Mouse (Mus musculus) heart, postnatal 0 days (tissue): Measurements from ENCODE around the gene Agbl1. TPM values are rescaled to one million over a fixed set of nuclear protein-coding genes. Genes with fewer than 3 reads are reported as not detected.

ENCODE experiments used
- ATAC-seq: fragments of 200-750 bp; cut with Nextera tagmentation; 2 replicates; pipeline ENCODE4 v1.8.0; 2017; ENCODE audit warnings: low read depth, moderate number of reproducible peaks, moderate library complexity; ENCODE audit not compliant: insufficient read depth
- DNase-seq: peaks from one replicate; pipeline ENCODE4 v3.0.0-alpha.2; 2016; ENCODE audit warnings: low spot score
- H3K27ac ChIP-seq: fragments of 300-500 bp; sonication (generic); 2 replicates; pipeline ENCODE4 v1.5.1; 2014; ENCODE audit warnings: low read depth, mild to moderate bottlenecking
- H3K27me3 ChIP-seq: fragments of 300-500 bp; sonication (generic); 2 replicates; pipeline ENCODE4 v1.6.1; 2014; ENCODE audit warnings: low read length, mixed read lengths; ENCODE audit not compliant: control insufficient read depth, insufficient read depth
- H3K36me3 ChIP-seq: fragments of 300-500 bp; sonication (generic); replicated peaks from 2 replicates; pipeline ENCODE4 v1.6.1; 2014; ENCODE audit warnings: low read length, mixed read lengths; ENCODE audit not compliant: control insufficient read depth, insufficient read depth
- H3K4me1 ChIP-seq: fragments of 300-500 bp; sonication (generic); 2 replicates; pipeline ENCODE4 v1.6.1; 2014; ENCODE audit warnings: antibody characterized with exemption; ENCODE audit not compliant: control insufficient read depth, insufficient read depth
- H3K4me2 ChIP-seq: fragments of 300-500 bp; sonication (generic); 2 replicates; pipeline ENCODE4 v1.6.1; 2014; ENCODE audit warnings: low read depth, mild to moderate bottlenecking, low read length, moderate library complexity
- H3K4me3 ChIP-seq: fragments of 300-500 bp; sonication (generic); 2 replicates; pipeline ENCODE4 v1.5.1; 2014; ENCODE audit warnings: low read depth, low read length
- H3K9ac ChIP-seq: fragments of 300-500 bp; sonication (generic); replicated peaks from 2 replicates; pipeline ENCODE4 v1.6.1; 2014; ENCODE audit warnings: low read depth, low read length, mixed read lengths
- H3K9me3 ChIP-seq: fragments of 300-500 bp; sonication (generic); replicated peaks from 2 replicates; pipeline ENCODE4 v1.6.1; 2016; ENCODE audit warnings: low read length; ENCODE audit not compliant: control insufficient read depth
- CTCF ChIP-seq: IDR thresholded peaks from 2 replicates; pipeline ENCODE4 v1.5.1; 2016; ENCODE audit warnings: antibody characterized with exemption, control low read depth, low read depth
- EP300 ChIP-seq: IDR thresholded peaks from 2 replicates; pipeline ENCODE4 v1.6.1; 2016; ENCODE audit warnings: antibody characterized with exemption, low read depth
- WGBS: fragments of 180-500 bp; shearing (Covaris S2); extraction: QIAGEN DNeasy Blood & Tissue Kit; methylation state at CpG from one replicate; pipeline ENCODE4 v1.1.7; 2014; 5-methylcytosine and 5-hydroxymethylcytosine counted together
- polyA plus RNA-seq: library from polyadenylated mRNA; unstranded; fragments of >200 nt; fragmentation: Nextera tagmentation; extraction: Ambion mirVana; gene quantifications from 2 replicates; pipeline ENCODE4 v1.2.1, GENCODE M21; 2015
- total RNA-seq: library from RNA; depleted of rRNA; stranded (reverse); fragments of >200 nt; gene quantifications from 2 replicates; pipeline ENCODE4 v1.2.3, GENCODE M21; 2014; ENCODE audit warnings: low replicate concordance; rRNA removed

Agbl1 gene
- total RNA-seq: 0.66 TPM in 1 of 2 replicates, not detected in the other
- polyA plus RNA-seq: not detected in 2 replicates

GRCm38 (mm10) chr7:76229311-76229937 lies at the start of gene Agbl1:
Agbl1 (plus strand) TSS chr7:76229887.
- H3K9ac ChIP-seq: no peak within 1 kb of the TSS
- TF ChIP-seq EP300 (no peak), CTCF (no peak)
- no peak for DNase-seq
- 47% methylated on average over 7 of the region's 7 CpGs for WGBS
- no peak within 1 kb of the TSS for H3K4me3 ChIP-seq
- H3K27me3 ChIP-seq: no peaks in the 10 kb centered on the region
- no peaks in the 10 kb centered on the region for H3K4me1 ChIP-seq
- H3K9me3 ChIP-seq: no peaks in the 10 kb centered on the region
- H3K27ac ChIP-seq: no peak within 1 kb of the TSS
- ATAC-seq: no peak
- H3K4me2 ChIP-seq: no peak within 1 kb of the TSS
- no peaks in the 10 kb centered on the region for H3K36me3 ChIP-seq

- 56% methylated on average over 7 of the region's 7 CpGs for WGBS
- Histone ChIP-seq H3K4me1 (no peaks in the 10 kb centered on the region), H3K36me3 (no peaks in the 10 kb centered on the region), H3K4me2 (no peak overlapping the region), H3K4me3 (no peak overlapping the region), H3K27me3 (no peaks in the 10 kb centered on the region), H3K9ac (no peak overlapping the region), H3K27ac (no peak overlapping the region), H3K9me3 (no peaks in the 10 kb centered on the region)
- no peak for TF ChIP-seq CTCF
- no peak for TF ChIP-seq EP300
- DNase-seq: no peak
- no peak for ATAC-seq
Observed at GRCm38 (mm10) chr7:76185005-76185658, 44.6 kb upstream of the Agbl1 start.

DNA sequence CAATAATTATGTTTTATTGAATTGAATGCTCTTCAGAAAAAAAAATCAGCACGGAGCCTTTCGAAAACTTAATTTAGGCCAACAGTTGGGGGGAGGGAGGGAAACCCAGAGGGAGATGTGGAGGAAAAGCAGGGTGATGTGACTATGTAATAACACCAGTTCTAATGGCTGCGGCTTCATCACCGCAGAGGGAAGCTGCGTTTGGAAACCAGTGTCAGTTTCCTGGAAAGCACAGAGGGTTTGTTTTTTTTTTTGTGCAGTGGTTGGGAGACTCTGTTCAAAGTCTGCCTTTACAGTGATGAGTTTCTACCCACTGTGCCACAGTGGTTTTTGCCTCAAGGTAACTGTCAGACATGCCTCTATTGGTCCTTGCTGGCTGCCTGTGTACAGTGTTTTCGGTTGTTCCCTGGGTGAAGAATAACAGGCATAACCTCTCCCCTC lies 44.0 kb upstream of the Agbl1 start:
- no peak for ATAC-seq

GRCm38 (mm10) chr7:76218546-76218945 lies 11.1 kb upstream of the Agbl1 start:
- H3K4me2 ChIP-seq: no peak overlapping the region
- H3K27me3 ChIP-seq: no peaks in the 10 kb centered on the region
- H3K9ac ChIP-seq: no peak overlapping the region
- DNase-seq (no peak), ATAC-seq (no peak)
- WGBS: 67% methylated on average over 4 of the region's 4 CpGs
- H3K4me1 ChIP-seq: no peaks in the 10 kb centered on the region
- TF ChIP-seq EP300: no peak
- no peak for TF ChIP-seq CTCF
- H3K4me3 ChIP-seq: no peak overlapping the region
- H3K9me3 ChIP-seq: no peaks in the 10 kb centered on the region
- H3K27ac ChIP-seq: no peak overlapping the region
- H3K36me3 ChIP-seq: no peaks in the 10 kb centered on the region

More for the DNA sequence above, 44.0 kb upstream of the Agbl1 start:
- Histone ChIP-seq H3K36me3 (no peaks in the 10 kb centered on the region), H3K27ac (no peak overlapping the region), H3K4me1 (no peaks in the 10 kb centered on the region), H3K9me3 (no peaks in the 10 kb centered on the region), H3K27me3 (no peaks in the 10 kb centered on the region), H3K4me3 (no peak overlapping the region), H3K4me2 (no peak overlapping the region), H3K9ac (no peak overlapping the region)
- WGBS: 54% methylated on average over 6 of the region's 6 CpGs
- TF ChIP-seq EP300: no peak
- TF ChIP-seq CTCF: no peak
- no peak for DNase-seq

DNA sequence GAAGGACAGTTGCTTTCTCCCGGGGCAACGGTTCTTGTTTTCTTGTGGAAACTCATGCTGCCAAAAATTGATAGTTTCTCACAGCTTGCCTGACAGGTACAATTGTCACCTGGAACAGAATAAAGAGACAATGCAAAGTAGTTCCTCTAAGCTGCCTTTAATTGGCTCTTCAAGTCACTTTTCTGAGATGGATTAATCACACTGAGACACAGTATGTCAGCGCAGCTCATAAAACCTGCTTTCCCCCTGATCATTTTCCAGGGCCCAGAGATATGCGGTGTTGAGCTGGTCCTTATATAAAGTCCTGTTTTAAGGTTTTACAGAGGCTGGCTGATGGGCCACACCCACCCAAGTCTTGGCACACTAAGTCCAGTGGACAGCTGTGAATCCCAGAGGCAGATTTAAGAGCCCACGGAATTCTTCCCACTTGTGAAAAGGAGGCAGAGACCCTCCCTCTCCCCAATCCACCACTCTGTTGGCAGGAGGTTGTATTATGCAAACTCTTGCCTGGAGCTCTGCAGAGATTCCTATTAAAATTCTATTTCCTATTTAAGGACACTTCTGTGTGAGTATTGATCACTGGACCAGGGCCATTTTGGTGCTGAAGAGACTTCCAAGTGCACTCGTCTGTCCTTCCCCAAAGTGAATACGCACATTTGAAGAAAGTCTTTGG lies 9.8 kb upstream of the Agbl1 start:
- ATAC-seq (no peak), DNase-seq (no peak)
- Histone ChIP-seq H3K36me3 (no peaks in the 10 kb centered on the region), H3K4me3 (no peak overlapping the region), H3K27ac (no peak overlapping the region), H3K27me3 (no peaks in the 10 kb centered on the region), H3K4me2 (no peak overlapping the region), H3K4me1 (no peaks in the 10 kb centered on the region), H3K9ac (no peak overlapping the region), H3K9me3 (no peaks in the 10 kb centered on the region)
- WGBS: 81% methylated on average over 7 of the region's 7 CpGs
- TF ChIP-seq CTCF: no peak
- no peak for TF ChIP-seq EP300
